Mouse (Mus musculus): ENCODE data around the gene Prkcz. TPM values are rescaled to one million over a fixed set of nuclear protein-coding genes. Genes with fewer than 3 reads are reported as not detected.
A peak's percentile ranks its signal among the peaks of the same experiment; 100 is the strongest.

Prkcz gene
- polyA plus RNA-seq, 1 experiment from 2014 or later: 17.9 TPM

GRCm38 (mm10) chr4:155381974-155382373 lies 20.8 kb upstream of the Prkcz start:
- H3K9ac ChIP-seq: no peak overlapping the region
- no peaks in the 10 kb centered on the region for H3K36me3 ChIP-seq
- no peak overlapping the region for H3K4me2 ChIP-seq
- H3K4me3 ChIP-seq (replicated peaks): no peak overlapping the region
- no peaks in the 10 kb centered on the region for H3K4me1 ChIP-seq
- ATAC-seq (ENCODE audit: insufficient read depth, low FRiP score, low read depth): no peak
- H3K9me3 ChIP-seq: no peaks in the 10 kb centered on the region
- 0 out of 2 replicates have a peak, but pooled peaks cover 2% of the 10 kb centered on the region for H3K27me3 ChIP-seq (replicated peaks)
- WGBS: 29% methylated on average over 7 of the region's 7 CpGs
- H3K27ac ChIP-seq: no peak overlapping the region

- Histone ChIP-seq H3K9me3 (no peaks in the 10 kb centered on the region), H3K36me3 (no peaks in the 10 kb centered on the region), H3K27me3 (replicated peaks) (no peaks in the 10 kb centered on the region), H3K4me3 (replicated peaks) (no peak overlapping the region), H3K4me2 (no peak overlapping the region), H3K9ac (no peak overlapping the region), H3K4me1 (no peaks in the 10 kb centered on the region), H3K27ac (no peak overlapping the region)
- 75% methylated on average over 5 of the region's 5 CpGs for WGBS
- ATAC-seq (ENCODE audit: insufficient read depth, low FRiP score, low read depth): no peak
These were observed 10.9 kb upstream of the Prkcz start for GRCm38 (mm10) chr4:155371797-155372735.

- Histone ChIP-seq H3K36me3 (no peaks in the 10 kb centered on the region), H3K27ac (no peak overlapping the region), H3K4me2 (no peak overlapping the region), H3K27me3 (replicated peaks) (no peaks in the 10 kb centered on the region), H3K9me3 (no peaks in the 10 kb centered on the region), H3K9ac (no peak overlapping the region), H3K4me3 (replicated peaks) (no peak overlapping the region), H3K4me1 (no peaks in the 10 kb centered on the region)
- 83% methylated on average over 15 of the region's 15 CpGs for WGBS
- no peak; the same call in 1 of the 2 replicates for ATAC-seq (ENCODE audit: insufficient read depth, low FRiP score, low read depth)
These were observed 9.9 kb upstream of the Prkcz start for GRCm38 (mm10) chr4:155370737-155371715.

- Histone ChIP-seq H3K9ac (no peak overlapping the region), H3K4me1 (no peaks in the 10 kb centered on the region), H3K9me3 (no peaks in the 10 kb centered on the region), H3K27me3 (replicated peaks) (peaks cover 7% of the 10 kb centered on the region; the same call in 1 of the 2 replicates), H3K4me2 (no peak overlapping the region), H3K36me3 (no peaks in the 10 kb centered on the region), H3K4me3 (replicated peaks) (no peak overlapping the region), H3K27ac (no peak overlapping the region)
- 23% methylated on average over 12 of the region's 12 CpGs for WGBS
- ATAC-seq (ENCODE audit: insufficient read depth, low FRiP score, low read depth): no peak
These were observed 7.5 kb upstream of the Prkcz start for GRCm38 (mm10) chr4:155368684-155369083.

GRCm38 (mm10) chr4:155367739-155368138 lies 6.6 kb upstream of the Prkcz start:
- no peak overlapping the region for H3K4me3 ChIP-seq (replicated peaks)
- no peak overlapping the region for H3K27ac ChIP-seq
- no peak for ATAC-seq (ENCODE audit: insufficient read depth, low FRiP score, low read depth)
- H3K27me3 ChIP-seq (replicated peaks): peaks cover 13% of the 10 kb centered on the region; the same call in 1 of the 2 replicates
- no peak overlapping the region for H3K9ac ChIP-seq
- 77% methylated on average over 9 of the region's 9 CpGs for WGBS
- no peak overlapping the region for H3K4me2 ChIP-seq
- H3K36me3 ChIP-seq: no peaks in the 10 kb centered on the region
- no peaks in the 10 kb centered on the region for H3K4me1 ChIP-seq
- no peaks in the 10 kb centered on the region for H3K9me3 ChIP-seq

GRCm38 (mm10) chr4:155366784-155367183 lies 5.6 kb upstream of the Prkcz start:
- WGBS: 62% methylated on average over 6 of the region's 6 CpGs

GRCm38 (mm10) chr4:155362443-155362842 lies 1.3 kb upstream of the Prkcz start:
- 28% methylated on average over 5 of the region's 5 CpGs for WGBS
- Histone ChIP-seq H3K4me2 (peak overlapping the region; percentile 55), H3K9me3 (no peaks in the 10 kb centered on the region), H3K4me1 (0 out of 2 replicates have a peak, but pooled peaks cover 4% of the 10 kb centered on the region), H3K4me3 (replicated peaks) (no peak overlapping the region; the same call in 1 of the 2 replicates), H3K27me3 (replicated peaks) (peaks cover 54% of the 10 kb centered on the region), H3K36me3 (no peaks in the 10 kb centered on the region), H3K9ac (no peak overlapping the region), H3K27ac (no peak overlapping the region)
- ATAC-seq (ENCODE audit: insufficient read depth, low FRiP score, low read depth): no peak

More at GRCm38 (mm10) chr4:155366784-155367183, 5.6 kb upstream of the Prkcz start:
- Histone ChIP-seq H3K4me2 (no peak overlapping the region), H3K9me3 (no peaks in the 10 kb centered on the region), H3K4me3 (replicated peaks) (no peak overlapping the region), H3K27ac (no peak overlapping the region), H3K9ac (no peak overlapping the region), H3K27me3 (replicated peaks) (peaks cover 21% of the 10 kb centered on the region), H3K4me1 (no peaks in the 10 kb centered on the region), H3K36me3 (no peaks in the 10 kb centered on the region)
- no peak for ATAC-seq (ENCODE audit: insufficient read depth, low FRiP score, low read depth)

- under 1% methylated on average over 42 of the region's 42 CpGs for WGBS
- peak; percentile 27 for ATAC-seq (ENCODE audit: insufficient read depth, low FRiP score, low read depth)
- peak overlapping the region; percentile 55 for H3K4me2 ChIP-seq
- no peaks in the 10 kb centered on the region for H3K36me3 ChIP-seq
- H3K9me3 ChIP-seq: no peaks in the 10 kb centered on the region
- H3K4me3 ChIP-seq (replicated peaks): peak overlapping the region; percentile 50
- peak overlapping the region; percentile 71 for H3K27ac ChIP-seq
- H3K9ac ChIP-seq: 0 out of 2 replicates have a peak overlapping the region, but pooled peaks have one; percentile 22
- H3K27me3 ChIP-seq (replicated peaks): peaks cover 54% of the 10 kb centered on the region
- 0 out of 2 replicates have a peak, but pooled peaks cover 4% of the 10 kb centered on the region for H3K4me1 ChIP-seq
These were observed 305 bp downstream of the Prkcz start for GRCm38 (mm10) chr4:155360856-155361255.

GRCm38 (mm10) chr4:155359560-155360464 lies 1.3 kb downstream of the Prkcz start:
- 42% methylated on average over 12 of the region's 12 CpGs for WGBS

GRCm38 (mm10) chr4:155357601-155358000 lies 3.6 kb downstream of the Prkcz start:
- Histone ChIP-seq H3K9me3 (no peaks in the 10 kb centered on the region), H3K4me3 (replicated peaks) (no peak overlapping the region), H3K27me3 (replicated peaks) (peaks cover 39% of the 10 kb centered on the region), H3K9ac (no peak overlapping the region), H3K4me2 (no peak overlapping the region), H3K4me1 (0 out of 2 replicates have a peak, but pooled peaks cover 4% of the 10 kb centered on the region), H3K36me3 (no peaks in the 10 kb centered on the region), H3K27ac (no peak overlapping the region)
- WGBS: 57% methylated on average over 2 of the region's 2 CpGs
- ATAC-seq (ENCODE audit: insufficient read depth, low FRiP score, low read depth): no peak

More at GRCm38 (mm10) chr4:155359560-155360464, 1.3 kb downstream of the Prkcz start:
- Histone ChIP-seq H3K27me3 (replicated peaks) (peaks cover 54% of the 10 kb centered on the region), H3K9me3 (no peaks in the 10 kb centered on the region), H3K4me1 (0 out of 2 replicates have a peak, but pooled peaks cover 4% of the 10 kb centered on the region), H3K9ac (no peak overlapping the region), H3K4me2 (peak overlapping the region; percentile 55), H3K36me3 (no peaks in the 10 kb centered on the region), H3K27ac (no peak overlapping the region), H3K4me3 (replicated peaks) (peak overlapping the region; percentile 50; the same call in 1 of the 2 replicates)
- ATAC-seq (ENCODE audit: insufficient read depth, low FRiP score, low read depth): no peak

Measured in stomach, embryonic 15.5 days (tissue).